Mouse (Mus musculus): Measurements from ENCODE around the gene Msrb2.

GRCm38 (mm10) chr2:19322448-19322847, 48.8 kb upstream of the Msrb2 start:
- TF ChIP-seq CTCF (conservative IDR thresholded peaks at IDR 0.05; ENCODE audit: low read length) (no peak), NANOG (IDR thresholded peaks at IDR 0.05; ENCODE audit: borderline replicate concordance, low read length) (no peak), POU5F1 (IDR thresholded peaks at IDR 0.05; ENCODE audit: borderline replicate concordance, low read length) (no peak)
